Mouse (Mus musculus): Measurements from ENCODE around the gene Fcer1g.

Fcer1g gene

GRCm38 (mm10) chr1:171189476-171190114 lies 44.6 kb downstream of the Fcer1g start:
- in situ Hi-C loops (cut with MseI, MboI) = no loop called here

- in situ Hi-C loops (cut with MseI, MboI) = no loop called here
Observed at GRCm38 (mm10) chr1:171189046-171189445, 45.1 kb downstream of the Fcer1g start.

- in situ Hi-C loops (cut with MseI, MboI) = no loop called here
Observed at GRCm38 (mm10) chr1:171187851-171188700, 46.1 kb downstream of the Fcer1g start.

GRCm38 (mm10) chr1:171185655-171186054 lies 48.5 kb downstream of the Fcer1g start:
- in situ Hi-C loops (cut with MseI, MboI) = no loop called here

GRCm38 (mm10) chr1:171184314-171184713 lies 49.9 kb downstream of the Fcer1g start:
- in situ Hi-C loops (cut with MseI, MboI) = no loop called here

GRCm38 (mm10) chr1:171183620-171184019 lies 50.5 kb downstream of the Fcer1g start:
- in situ Hi-C loops (cut with MseI, MboI) = no loop called here

GRCm38 (mm10) chr1:171183025-171183424 lies 51.1 kb downstream of the Fcer1g start:
- in situ Hi-C loops (cut with MseI, MboI) = no loop called here

All from mouse trophoblast stem cell (cell line).